Mouse (Mus musculus) frontal cortex, adult 2 months (tissue): Measurements from ENCODE around the gene Grip1. TPM values are rescaled to one million over a fixed set of nuclear protein-coding genes. Genes with fewer than 3 reads are reported as not detected.

ENCODE experiments used
- DNase-seq, 2 experiments: peaks; one replicate each; pipeline ENCODE4 v3.0.0; 2022; ENCODE audit warnings: low spot score in 1 of 2; ENCODE audit errors: extremely low spot score in 1 of 2
- polyA plus RNA-seq: library from polyadenylated mRNA; depleted of rRNA; stranded (reverse); fragments of >200 nt; gene quantifications from 2 replicates; pipeline ENCODE4 v1.2.3, GENCODE M21; 2012

The Grip1 gene
- polyA plus RNA-seq, 1 experiment: 19.6 TPM

GRCm38 (mm10) chr10:119550630-119551029, 97.0 kb downstream of the Grip1 start:
- DNase-seq: no peak

GRCm38 (mm10) chr10:119556346-119556745, 102.7 kb downstream of the Grip1 start:
- no peak for DNase-seq

GRCm38 (mm10) chr10:119558432-119558831, 104.8 kb downstream of the Grip1 start:
- no peak for DNase-seq

GRCm38 (mm10) chr10:119564862-119565261, 111.2 kb downstream of the Grip1 start:
- DNase-seq: no peak

GRCm38 (mm10) chr10:119573134-119573533, 119.5 kb downstream of the Grip1 start:
- no peak for DNase-seq

- no peak for DNase-seq
These were observed 122.2 kb downstream of the Grip1 start for GRCm38 (mm10) chr10:119575780-119576179.

GRCm38 (mm10) chr10:119580024-119580423, 126.4 kb downstream of the Grip1 start:
- no peak for DNase-seq

- no peak for DNase-seq
These were observed 131.0 kb downstream of the Grip1 start for GRCm38 (mm10) chr10:119584666-119585065.

- no peak for DNase-seq
These were observed 133.3 kb downstream of the Grip1 start for GRCm38 (mm10) chr10:119586976-119587375.

GRCm38 (mm10) chr10:119596822-119597221, 143.2 kb downstream of the Grip1 start:
- DNase-seq: no peak

- DNase-seq: no peak
These were observed 153.9 kb downstream of the Grip1 start for GRCm38 (mm10) chr10:119607501-119607900.

- no peak for DNase-seq
These were observed 155.4 kb downstream of the Grip1 start for GRCm38 (mm10) chr10:119608998-119609397.

GRCm38 (mm10) chr10:119610279-119610895, 156.8 kb downstream of the Grip1 start:
- DNase-seq: peak in 1 of 2 experiments; percentile 28

- no peak for DNase-seq
These were observed 158.4 kb downstream of the Grip1 start for GRCm38 (mm10) chr10:119612034-119612433.

- no peak for DNase-seq
These were observed 161.1 kb downstream of the Grip1 start for GRCm38 (mm10) chr10:119614726-119615125.

- DNase-seq: peak in 1 of 2 experiments; percentile 55
These were observed 161.7 kb downstream of the Grip1 start for GRCm38 (mm10) chr10:119615240-119615885.

- no peak for DNase-seq
These were observed 162.4 kb downstream of the Grip1 start for GRCm38 (mm10) chr10:119616078-119616477.

GRCm38 (mm10) chr10:119628656-119629055, 175.0 kb downstream of the Grip1 start:
- no peak for DNase-seq

GRCm38 (mm10) chr10:119630401-119630800, 176.8 kb downstream of the Grip1 start:
- no peak for DNase-seq

- DNase-seq: no peak
These were observed 178.3 kb downstream of the Grip1 start for GRCm38 (mm10) chr10:119631966-119632365.

- DNase-seq: no peak
These were observed 180.9 kb downstream of the Grip1 start for GRCm38 (mm10) chr10:119634544-119634943.

GRCm38 (mm10) chr10:119640534-119640933, 186.9 kb downstream of the Grip1 start:
- peak in 1 of 2 experiments; percentile 23 for DNase-seq
